Mouse (Mus musculus) bone marrow, adult 2 months (tissue): ENCODE data around the gene Ccdc89.
A peak's percentile ranks its signal among the peaks of the same experiment; 100 is the strongest.

Experiments used
- CTCF ChIP-seq: fragments of 200-500 bp; IDR thresholded peaks from 2 replicates; pipeline ENCODE4 v1.5.1; 2011; ENCODE audit warnings: low read length, control low read depth; ENCODE audit not compliant: control insufficient read depth, insufficient read depth
- POLR2A ChIP-seq: fragments of 200-500 bp; IDR thresholded peaks from 2 replicates; pipeline ENCODE4 v1.6.1; 2011; ENCODE audit warnings: low read depth, mild to moderate bottlenecking, control low read depth, low read length, borderline replicate concordance; ENCODE audit not compliant: control insufficient read depth

GRCm38 (mm10) chr7:90475793-90476312 lies 49.5 kb downstream of the Ccdc89 start, which contains the start of gene Tmem126b:
- TF ChIP-seq POLR2A, result peak; percentile 90
- no peak for TF ChIP-seq CTCF
